Mouse (Mus musculus): ENCODE data around the gene Dnaaf3. TPM values are rescaled to one million over a fixed set of nuclear protein-coding genes. Genes with fewer than 3 reads are reported as not detected.

The Dnaaf3 gene
- polyA plus RNA-seq, 1 experiment from 2014 or later: 1.4 TPM

DNA sequence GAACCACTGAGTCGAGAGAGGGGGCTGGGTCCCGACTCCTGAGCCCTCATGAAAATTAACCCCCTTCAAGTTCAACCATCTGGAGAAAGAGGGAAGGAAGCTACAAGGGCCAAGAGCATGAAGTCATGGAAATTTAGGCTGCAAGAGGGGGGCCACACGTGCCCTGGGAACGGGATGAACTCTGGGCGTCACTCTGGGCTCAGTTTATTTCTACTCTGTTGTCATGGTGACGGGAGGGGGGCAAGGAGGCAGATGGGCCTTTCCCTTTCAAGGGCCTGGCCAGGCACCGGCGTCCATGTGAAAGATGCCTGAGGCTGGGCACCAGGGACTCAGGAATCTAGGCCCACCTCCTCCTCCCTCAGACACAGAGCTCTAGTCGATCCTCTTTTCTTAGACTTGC is 34.0 kb downstream of the Dnaaf3 start:
- no peaks in the 10 kb centered on the region for H3K27me3 ChIP-seq (replicated peaks; ENCODE audit: control insufficient read depth, insufficient read depth, low read length)
- ATAC-seq (ENCODE audit: low read depth) (no peak; the same call in 1 of the 2 replicates), DNase-seq (ENCODE audit: low spot score) (peak; percentile 76)
- 37% methylated on average over 5 of the region's 9 CpGs for WGBS
- H3K9ac ChIP-seq (ENCODE audit: low read depth, low read length): peak overlapping the region; percentile 49
- no peak overlapping the region for H3K27ac ChIP-seq (replicated peaks; ENCODE audit: low read depth, low read length)
- H3K4me1 ChIP-seq (ENCODE audit: control insufficient read depth, insufficient read depth, low read length): peaks cover 22% of the 10 kb centered on the region
- H3K4me2 ChIP-seq (ENCODE audit: low read depth, low read length): peak overlapping the region; percentile 66; the same call in 1 of the 2 replicates
- H3K36me3 ChIP-seq (ENCODE audit: control insufficient read depth, insufficient read depth, low read length): peaks cover 17% of the 10 kb centered on the region; the same call in 1 of the 2 replicates
- H3K4me3 ChIP-seq (ENCODE audit: low read depth, low read length): no peak overlapping the region
- no peaks in the 10 kb centered on the region for H3K9me3 ChIP-seq (ENCODE audit: control insufficient read depth, low read length)

DNA sequence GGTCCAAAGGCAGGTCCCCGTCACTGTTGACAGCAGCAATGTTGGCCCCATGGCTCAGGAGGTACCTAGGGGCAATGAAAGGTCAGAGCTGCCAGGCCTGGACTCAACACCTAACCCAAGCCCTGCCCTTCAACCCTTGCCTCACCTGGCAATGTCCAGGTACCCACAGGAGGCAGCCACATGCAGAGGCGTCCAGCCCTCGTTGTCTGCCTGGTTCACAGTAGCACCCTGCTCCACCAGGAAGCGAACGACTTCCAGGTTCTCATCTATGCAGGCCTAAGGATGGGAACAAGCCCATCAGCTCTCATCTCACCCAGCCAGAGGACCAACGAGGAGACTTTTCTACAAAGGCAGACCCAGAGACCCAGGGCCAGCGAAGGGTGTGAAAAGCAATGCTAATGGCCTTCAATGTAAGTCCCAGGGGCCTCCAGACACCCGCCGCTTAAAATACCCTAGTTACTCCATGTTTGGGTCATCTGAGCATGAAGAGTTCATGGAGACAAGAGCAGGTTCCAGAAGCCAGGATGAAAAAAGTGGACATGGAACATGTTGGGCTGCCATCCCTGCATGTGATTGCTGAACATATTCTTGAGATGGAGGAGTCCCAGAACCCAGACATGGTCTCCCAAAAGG is 34.9 kb downstream of the Dnaaf3 start:
- WGBS: 91% methylated on average over 9 of the region's 9 CpGs
- Histone ChIP-seq H3K4me3 (ENCODE audit: low read depth, low read length) (no peak overlapping the region), H3K4me1 (ENCODE audit: control insufficient read depth, insufficient read depth, low read length) (peaks cover 22% of the 10 kb centered on the region), H3K27ac (replicated peaks; ENCODE audit: low read depth, low read length) (no peak overlapping the region), H3K9ac (ENCODE audit: low read depth, low read length) (no peak overlapping the region), H3K36me3 (ENCODE audit: control insufficient read depth, insufficient read depth, low read length) (peaks cover 17% of the 10 kb centered on the region; the same call in 1 of the 2 replicates), H3K9me3 (ENCODE audit: control insufficient read depth, low read length) (no peaks in the 10 kb centered on the region), H3K27me3 (replicated peaks; ENCODE audit: control insufficient read depth, insufficient read depth, low read length) (no peaks in the 10 kb centered on the region), H3K4me2 (ENCODE audit: low read depth, low read length) (no peak overlapping the region)
- no peak for ATAC-seq (ENCODE audit: low read depth)
- DNase-seq (ENCODE audit: low spot score): no peak

DNA sequence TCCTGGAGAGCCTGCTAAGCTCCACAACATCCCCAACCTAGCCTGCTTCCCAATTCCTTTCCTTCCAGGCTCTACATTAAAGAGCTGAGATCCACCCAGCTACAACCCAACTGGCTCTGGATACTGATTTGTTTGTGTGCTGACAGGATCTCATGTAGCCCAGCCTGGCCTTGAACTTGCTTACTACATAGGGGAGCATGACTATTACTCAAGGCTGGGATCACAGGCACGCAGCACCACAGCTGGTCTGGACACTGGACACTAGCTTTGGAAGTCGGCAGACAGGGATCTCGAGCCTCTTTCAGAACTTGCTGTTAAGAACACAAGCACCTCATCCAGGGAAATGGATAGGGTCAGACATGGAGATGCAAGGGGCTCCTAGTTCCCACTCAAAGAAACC is 35.8 kb downstream of the Dnaaf3 start:
- ATAC-seq (ENCODE audit: low read depth) (no peak), DNase-seq (ENCODE audit: low spot score) (no peak)
- H3K4me1 ChIP-seq (ENCODE audit: control insufficient read depth, insufficient read depth, low read length): peaks cover 22% of the 10 kb centered on the region
- WGBS: 88% methylated on average over 3 of the region's 3 CpGs
- H3K9ac ChIP-seq (ENCODE audit: low read depth, low read length): no peak overlapping the region
- no peaks in the 10 kb centered on the region for H3K9me3 ChIP-seq (ENCODE audit: control insufficient read depth, low read length)
- H3K27ac ChIP-seq (replicated peaks; ENCODE audit: low read depth, low read length): no peak overlapping the region
- no peaks in the 10 kb centered on the region for H3K27me3 ChIP-seq (replicated peaks; ENCODE audit: control insufficient read depth, insufficient read depth, low read length)
- no peak overlapping the region for H3K4me3 ChIP-seq (ENCODE audit: low read depth, low read length)
- H3K4me2 ChIP-seq (ENCODE audit: low read depth, low read length): no peak overlapping the region
- peaks cover 24% of the 10 kb centered on the region; the same call in 1 of the 2 replicates for H3K36me3 ChIP-seq (ENCODE audit: control insufficient read depth, insufficient read depth, low read length)

DNA sequence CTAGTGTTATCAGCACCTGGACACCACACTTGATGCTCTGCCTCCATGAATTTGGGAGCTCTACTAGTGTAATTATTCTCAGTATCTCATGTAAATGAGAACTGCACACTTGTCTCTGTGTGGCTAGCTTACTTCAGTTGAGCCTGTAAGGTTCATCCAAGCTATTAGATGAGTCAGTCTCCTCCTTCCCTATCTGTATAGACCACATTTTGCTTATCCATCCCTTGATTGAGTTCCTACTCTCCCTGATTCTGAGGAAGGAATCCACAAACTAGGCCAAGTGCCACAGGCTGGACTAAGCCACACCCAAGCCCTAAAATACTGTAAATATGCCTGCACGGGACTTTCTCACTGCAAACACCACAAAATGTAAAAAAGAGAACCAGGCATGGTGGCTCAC is 38.3 kb downstream of the Dnaaf3 start:
- 67% methylated on average over 1 of the region's 1 CpGs for WGBS
- Histone ChIP-seq H3K9ac (ENCODE audit: low read depth, low read length) (no peak overlapping the region), H3K4me3 (ENCODE audit: low read depth, low read length) (no peak overlapping the region), H3K27me3 (replicated peaks; ENCODE audit: control insufficient read depth, insufficient read depth, low read length) (no peaks in the 10 kb centered on the region), H3K9me3 (ENCODE audit: control insufficient read depth, low read length) (no peaks in the 10 kb centered on the region), H3K4me2 (ENCODE audit: low read depth, low read length) (no peak overlapping the region), H3K36me3 (ENCODE audit: control insufficient read depth, insufficient read depth, low read length) (peaks cover 35% of the 10 kb centered on the region), H3K27ac (replicated peaks; ENCODE audit: low read depth, low read length) (no peak overlapping the region), H3K4me1 (ENCODE audit: control insufficient read depth, insufficient read depth, low read length) (peaks cover 6% of the 10 kb centered on the region)
- ATAC-seq (ENCODE audit: low read depth): no peak
- DNase-seq (ENCODE audit: low spot score): no peak

DNA sequence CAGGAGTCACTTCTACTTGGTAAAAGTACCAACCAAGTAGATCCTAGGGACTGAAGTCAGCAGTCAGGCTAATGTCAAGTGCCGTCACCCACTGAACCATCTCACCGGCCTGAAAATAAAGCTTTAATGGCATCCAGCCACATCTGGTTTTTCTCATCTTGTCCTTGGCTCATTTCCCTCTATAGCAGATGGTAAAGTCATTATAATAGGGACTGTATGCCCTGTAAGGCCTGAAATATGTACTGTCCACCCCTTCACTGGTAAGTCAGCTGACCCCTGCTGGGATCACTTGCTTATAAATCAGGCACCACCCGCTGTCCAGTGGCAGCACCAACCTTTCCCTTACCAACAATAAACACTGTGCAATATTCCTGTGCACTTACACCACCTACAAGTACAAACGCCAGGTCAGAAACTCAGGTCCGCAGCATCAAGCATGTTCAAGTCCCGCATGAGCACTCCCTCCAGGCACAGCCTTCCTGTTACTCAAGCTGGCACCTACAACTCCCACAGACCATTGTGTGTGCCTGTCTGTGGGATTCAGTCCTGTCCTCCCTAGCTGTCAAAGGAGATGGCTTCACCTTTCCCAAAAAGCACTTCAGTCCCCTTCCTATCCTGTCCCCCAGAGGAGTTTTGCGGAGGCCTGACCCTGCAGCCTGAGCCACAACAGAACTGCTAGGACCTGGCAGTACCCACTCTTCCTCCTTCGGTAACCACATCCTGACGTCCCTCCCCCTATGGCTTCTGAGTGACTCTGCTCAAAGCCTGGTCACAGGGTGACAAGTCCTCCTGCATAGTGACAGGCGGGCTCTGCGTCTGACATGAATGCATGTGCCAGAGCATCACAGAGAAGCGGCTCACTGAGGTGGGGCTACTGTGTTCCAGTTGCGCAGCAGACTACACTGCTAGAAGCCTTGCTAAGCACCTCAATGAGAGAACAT is 39.7 kb downstream of the Dnaaf3 start:
- no peak for ATAC-seq (ENCODE audit: low read depth)
- DNase-seq (ENCODE audit: low spot score): no peak
- WGBS: 78% methylated on average over 13 of the region's 13 CpGs

DNA sequence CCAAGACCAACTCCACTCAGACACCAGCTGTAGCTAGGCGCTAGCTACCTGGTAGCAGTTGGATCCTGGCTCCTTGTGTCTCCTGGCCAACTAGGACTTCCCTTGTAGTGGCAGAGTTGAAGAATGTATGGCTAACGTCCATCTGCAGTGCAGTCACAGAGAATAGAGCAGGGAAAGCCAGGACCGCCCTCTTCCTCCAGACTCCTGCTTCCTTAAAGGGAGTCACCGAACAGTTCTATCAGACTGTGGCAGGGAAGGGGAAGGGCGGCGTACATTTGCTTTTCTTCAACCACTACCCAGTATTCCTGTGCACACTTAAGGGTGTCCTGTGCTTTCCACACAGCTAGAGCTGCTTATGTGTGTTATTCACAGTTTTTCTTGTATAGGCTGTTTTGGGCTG is 40.9 kb downstream of the Dnaaf3 start:
- H3K36me3 ChIP-seq (ENCODE audit: control insufficient read depth, insufficient read depth, low read length): peaks cover 46% of the 10 kb centered on the region
- no peaks in the 10 kb centered on the region for H3K9me3 ChIP-seq (ENCODE audit: control insufficient read depth, low read length)
- no peak overlapping the region for H3K4me2 ChIP-seq (ENCODE audit: low read depth, low read length)
- DNase-seq (ENCODE audit: low spot score) (no peak), ATAC-seq (ENCODE audit: low read depth) (no peak)
- no peaks in the 10 kb centered on the region for H3K27me3 ChIP-seq (replicated peaks; ENCODE audit: control insufficient read depth, insufficient read depth, low read length)
- no peak overlapping the region for H3K9ac ChIP-seq (ENCODE audit: low read depth, low read length)
- no peaks in the 10 kb centered on the region for H3K4me1 ChIP-seq (ENCODE audit: control insufficient read depth, insufficient read depth, low read length)
- 88% methylated on average over 6 of the region's 6 CpGs for WGBS
- H3K4me3 ChIP-seq (ENCODE audit: low read depth, low read length): no peak overlapping the region
- H3K27ac ChIP-seq (replicated peaks; ENCODE audit: low read depth, low read length): no peak overlapping the region

More for the DNA sequence above, 39.7 kb downstream of the Dnaaf3 start:
- Histone ChIP-seq H3K4me1 (ENCODE audit: control insufficient read depth, insufficient read depth, low read length) (no peaks in the 10 kb centered on the region), H3K9me3 (ENCODE audit: control insufficient read depth, low read length) (no peaks in the 10 kb centered on the region), H3K27me3 (replicated peaks; ENCODE audit: control insufficient read depth, insufficient read depth, low read length) (no peaks in the 10 kb centered on the region), H3K9ac (ENCODE audit: low read depth, low read length) (no peak overlapping the region), H3K4me3 (ENCODE audit: low read depth, low read length) (no peak overlapping the region), H3K36me3 (ENCODE audit: control insufficient read depth, insufficient read depth, low read length) (peaks cover 47% of the 10 kb centered on the region), H3K27ac (replicated peaks; ENCODE audit: low read depth, low read length) (no peak overlapping the region), H3K4me2 (ENCODE audit: low read depth, low read length) (no peak overlapping the region)

DNA sequence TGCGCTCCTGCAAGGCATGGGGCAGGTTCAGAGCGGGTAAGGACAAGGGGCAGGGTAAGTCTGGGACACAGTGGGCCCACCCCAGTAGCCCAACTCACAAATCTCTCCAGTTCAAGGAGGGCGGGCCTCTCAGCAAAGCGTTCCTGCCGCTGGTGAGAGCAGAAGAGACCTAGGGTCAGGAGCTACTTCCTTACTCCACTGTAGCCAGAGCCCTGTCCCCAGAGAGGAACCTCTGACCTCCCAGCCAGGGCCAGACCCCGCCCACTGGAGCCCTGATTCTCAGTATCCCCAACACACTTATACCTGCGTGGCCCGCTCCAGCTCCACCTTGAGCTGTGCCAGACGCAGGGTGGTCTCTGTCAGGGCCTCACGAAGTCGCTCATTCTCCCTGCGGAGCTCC is 50.0 kb downstream of the Dnaaf3 start:
- Histone ChIP-seq H3K9ac (ENCODE audit: low read depth, low read length) (no peak overlapping the region), H3K4me1 (ENCODE audit: control insufficient read depth, insufficient read depth, low read length) (0 out of 2 replicates have a peak, but pooled peaks cover 4% of the 10 kb centered on the region), H3K27ac (replicated peaks; ENCODE audit: low read depth, low read length) (no peak overlapping the region), H3K4me3 (ENCODE audit: low read depth, low read length) (no peak overlapping the region), H3K27me3 (replicated peaks; ENCODE audit: control insufficient read depth, insufficient read depth, low read length) (no peaks in the 10 kb centered on the region), H3K9me3 (ENCODE audit: control insufficient read depth, low read length) (no peaks in the 10 kb centered on the region), H3K36me3 (ENCODE audit: control insufficient read depth, insufficient read depth, low read length) (peaks cover 62% of the 10 kb centered on the region), H3K4me2 (ENCODE audit: low read depth, low read length) (no peak overlapping the region)
- DNase-seq (ENCODE audit: low spot score): no peak
- WGBS: 83% methylated on average over 12 of the region's 12 CpGs
- no peak for ATAC-seq (ENCODE audit: low read depth)

DNA sequence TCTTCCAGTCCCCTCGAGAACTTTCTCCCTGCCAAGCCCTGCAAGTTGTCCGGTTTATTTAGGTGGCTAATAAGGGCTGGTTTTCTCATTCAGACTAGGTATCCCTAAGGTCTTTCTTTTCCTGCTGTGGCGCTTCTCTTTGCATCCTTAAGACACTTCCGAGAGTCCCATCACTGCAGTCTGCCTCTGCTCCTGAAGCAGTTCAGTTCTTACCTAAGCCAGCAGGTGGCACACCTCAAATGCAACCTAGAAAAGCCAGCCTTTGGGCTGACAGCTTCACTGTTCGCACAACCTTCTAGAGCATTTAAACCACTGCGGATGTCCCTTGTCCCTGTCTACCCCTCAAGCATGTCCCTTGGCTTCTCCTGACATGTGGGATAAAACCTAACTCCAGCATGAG is 52.6 kb downstream of the Dnaaf3 start:
- ATAC-seq (ENCODE audit: low read depth) (no peak), DNase-seq (ENCODE audit: low spot score) (peak; percentile 56)
- Histone ChIP-seq H3K9ac (ENCODE audit: low read depth, low read length) (no peak overlapping the region), H3K36me3 (ENCODE audit: control insufficient read depth, insufficient read depth, low read length) (peaks cover 39% of the 10 kb centered on the region), H3K4me1 (ENCODE audit: control insufficient read depth, insufficient read depth, low read length) (0 out of 2 replicates have a peak, but pooled peaks cover 4% of the 10 kb centered on the region), H3K9me3 (ENCODE audit: control insufficient read depth, low read length) (no peaks in the 10 kb centered on the region), H3K4me2 (ENCODE audit: low read depth, low read length) (peak overlapping the region; percentile 71), H3K27me3 (replicated peaks; ENCODE audit: control insufficient read depth, insufficient read depth, low read length) (peaks cover 5% of the 10 kb centered on the region; the same call in 1 of the 2 replicates), H3K27ac (replicated peaks; ENCODE audit: low read depth, low read length) (no peak overlapping the region), H3K4me3 (ENCODE audit: low read depth, low read length) (no peak overlapping the region)
- WGBS: 30% methylated on average over 6 of the region's 6 CpGs

All from embryonic facial prominence, embryonic 14.5 days (tissue).